Mouse (Mus musculus): ENCODE measurements at regions not wholly inside any gene's neighbourhood (a gene's known extent, or its start where the extent isn't known, plus 50 kb on each side); places are given as distances from the start of the nearest gene placed in this dataset.

DNA sequence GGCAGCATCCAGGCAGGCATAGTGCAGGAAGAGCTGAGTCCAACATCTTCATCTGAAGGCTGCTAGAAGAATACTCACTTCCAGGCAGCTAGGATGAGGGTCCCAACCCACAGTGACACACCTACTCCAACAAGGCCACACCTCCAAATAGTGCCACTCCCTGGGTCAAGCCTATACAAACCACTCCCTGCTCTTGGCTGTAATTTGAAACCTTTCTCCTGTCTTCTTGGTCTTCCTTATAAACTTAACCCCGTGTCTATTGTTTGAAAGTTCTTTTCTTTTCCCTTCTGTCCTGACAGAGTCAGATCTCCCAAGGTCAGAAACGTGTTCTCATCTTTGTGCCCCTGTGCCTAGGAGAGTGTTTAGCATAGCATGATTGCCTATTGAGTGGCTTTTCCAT lies 311.2 kb downstream of the Adgrl2 start:
- no peak for TF ChIP-seq POLR2A (IDR thresholded peaks at IDR 0.05; ENCODE audit: low read depth, low read length)
- no peak for TF ChIP-seq CTCF (IDR thresholded peaks at IDR 0.05; ENCODE audit: extremely low read depth, insufficient read length, insufficient replicate concordance, low read depth, low read length)
